Mouse (Mus musculus) thymus, adult 2 months (tissue): ENCODE data around the gene Daam2.

ENCODE experiments used
- CTCF ChIP-seq: fragments of 200-500 bp; IDR thresholded peaks from 2 replicates; pipeline ENCODE4 v1.5.1; 2012; ENCODE audit warnings: mild to moderate bottlenecking, control low read depth, low read length, moderate library complexity, borderline replicate concordance; ENCODE audit not compliant: control insufficient read depth, poor library complexity, insufficient read depth; ENCODE audit errors: extremely low read depth
- POLR2A ChIP-seq: fragments of 200-500 bp; IDR thresholded peaks from 2 replicates; pipeline ENCODE4 v1.6.1; 2012; ENCODE audit warnings: mild to moderate bottlenecking, low read length, control low read depth, moderate library complexity; ENCODE audit not compliant: control insufficient read depth, poor library complexity, insufficient read depth; ENCODE audit errors: extremely low read depth

GRCm38 (mm10) chr17:49427631-49428238 is 136.4 kb downstream of the Daam2 start:
- TF ChIP-seq POLR2A (no peak), CTCF (no peak)
